Mouse (Mus musculus) thymus, adult 2 months (tissue): ENCODE measurements around the gene Olfr67. TPM values are rescaled to one million over a fixed set of nuclear protein-coding genes. Genes with fewer than 3 reads are reported as not detected.
"Not testable (repeated sequence)": the region's sequence is repeated elsewhere in the genome, so short reads cannot be mapped to it uniquely, and the experiment has no call there.

Experiments
- DNase-seq: peaks from one replicate; pipeline ENCODE4 v3.0.0; 2021
- H3K27ac ChIP-seq: fragments of 200-500 bp; 2 replicates; pipeline ENCODE4 v1.5.1; 2012; ENCODE audit warnings: low read length, control low read depth; ENCODE audit not compliant: control insufficient read depth, insufficient read depth
- H3K27me3 ChIP-seq: fragments of 200-500 bp; 2 replicates; pipeline ENCODE4 v1.6.1; 2012; ENCODE audit warnings: mild to moderate bottlenecking, low read length, moderate library complexity, mixed read lengths; ENCODE audit not compliant: control insufficient read depth, insufficient read depth
- H3K36me3 ChIP-seq: fragments of 200-500 bp; 2 replicates; pipeline ENCODE4 v1.6.1; 2012; ENCODE audit warnings: mild to moderate bottlenecking, low read length, moderate library complexity; ENCODE audit not compliant: control insufficient read depth, insufficient read depth
- H3K4me1 ChIP-seq: fragments of 200-500 bp; replicated peaks from 2 replicates; pipeline ENCODE4 v1.6.1; 2012; ENCODE audit warnings: low read length; ENCODE audit not compliant: control insufficient read depth, insufficient read depth
- H3K4me3 ChIP-seq: fragments of 200-500 bp; 2 replicates; pipeline ENCODE4 v1.5.1; 2012; ENCODE audit warnings: mild to moderate bottlenecking, low read length, control low read depth, moderate library complexity; ENCODE audit not compliant: control insufficient read depth, insufficient read depth
- CTCF ChIP-seq: fragments of 200-500 bp; IDR thresholded peaks from 2 replicates; pipeline ENCODE4 v1.5.1; 2012; ENCODE audit warnings: mild to moderate bottlenecking, control low read depth, low read length, moderate library complexity, borderline replicate concordance; ENCODE audit not compliant: control insufficient read depth, poor library complexity, insufficient read depth; ENCODE audit errors: extremely low read depth
- POLR2A ChIP-seq: fragments of 200-500 bp; IDR thresholded peaks from 2 replicates; pipeline ENCODE4 v1.6.1; 2012; ENCODE audit warnings: mild to moderate bottlenecking, low read length, control low read depth, moderate library complexity; ENCODE audit not compliant: control insufficient read depth, poor library complexity, insufficient read depth; ENCODE audit errors: extremely low read depth
- WGBS: fragments of 180-500 bp; shearing (Covaris S2); methylation state at CpG from one replicate; pipeline ENCODE4 v1.1.7; 2018; 5-methylcytosine and 5-hydroxymethylcytosine counted together
- polyA plus RNA-seq: library from polyadenylated mRNA; depleted of rRNA; stranded (reverse); fragments of >200 nt; gene quantifications from 2 replicates; pipeline ENCODE4 v1.2.3, GENCODE M21; 2012; rRNA removed

The Olfr67 gene
- not detected in 2 replicates for polyA plus RNA-seq

GRCm38 (mm10) chr7:103791721-103792120 lies at the start of gene Olfr67:
Gene Olfr67 (minus strand): TSS chr7:103791821.
- no peaks in the 10 kb centered on the region for H3K36me3 ChIP-seq
- H3K4me3 ChIP-seq: no peak within 1 kb of the TSS
- no peak within 1 kb of the TSS for H3K27ac ChIP-seq
- no peak for DNase-seq
- 76% methylated on average over 3 of the region's 3 CpGs for WGBS
- no peaks in the 10 kb centered on the region for H3K27me3 ChIP-seq
- no peak for TF ChIP-seq POLR2A
- no peak for TF ChIP-seq CTCF
- no peaks in the 10 kb centered on the region for H3K4me1 ChIP-seq

GRCm38 (mm10) chr7:103840268-103840667 lies 48.6 kb upstream of the Olfr67 start, which contains the start of gene Hbb-bh2:
Gene Hbb-bh2 (minus strand): TSS chr7:103840520.
- Histone ChIP-seq H3K4me1 (no peaks in the 10 kb centered on the region), H3K27me3 (no peaks in the 10 kb centered on the region), H3K36me3 (no peaks in the 10 kb centered on the region), H3K27ac (no peak within 1 kb of the TSS), H3K4me3 (no peak within 1 kb of the TSS)
- WGBS: 75% methylated on average over 3 of the region's 3 CpGs
- DNase-seq: no peak
- no peak for TF ChIP-seq POLR2A
- TF ChIP-seq CTCF: no peak

GRCm38 (mm10) chr7:103827808-103828207 lies 36.2 kb upstream of the Olfr67 start, which contains the start of gene Hbb-bs:
Gene Hbb-bs (minus strand): TSS chr7:103828096.
- H3K4me3 ChIP-seq: no peak within 1 kb of the TSS
- 97% methylated on average over 4 of the region's 4 CpGs for WGBS
- no peaks in the 10 kb centered on the region for H3K36me3 ChIP-seq
- no peak for DNase-seq
- H3K4me1 ChIP-seq: no peaks in the 10 kb centered on the region
- H3K27ac ChIP-seq: no peak within 1 kb of the TSS
- TF ChIP-seq POLR2A: no peak
- TF ChIP-seq CTCF: no peak
- no peaks in the 10 kb centered on the region for H3K27me3 ChIP-seq

GRCm38 (mm10) chr7:103827139-103827538 lies 35.5 kb upstream of the Olfr67 start:
- not testable (repeated sequence) for H3K36me3 ChIP-seq, H3K27me3 ChIP-seq, DNase-seq, H3K27ac ChIP-seq, H3K4me3 ChIP-seq, H3K4me1 ChIP-seq
- WGBS: no CpG with 5 or more reads among the region's 2 CpGs

GRCm38 (mm10) chr7:103826255-103826887 lies 34.8 kb upstream of the Olfr67 start:
- Histone ChIP-seq H3K27me3 (no peaks in the 10 kb centered on the region), H3K4me3 (no peak overlapping the region), H3K36me3 (no peaks in the 10 kb centered on the region), H3K27ac (no peak overlapping the region), H3K4me1 (no peaks in the 10 kb centered on the region)
- DNase-seq: no peak
- TF ChIP-seq POLR2A: no peak
- 87% methylated on average over 3 of the region's 3 CpGs for WGBS

- WGBS: 95% methylated on average over 3 of the region's 3 CpGs
- no peak for DNase-seq
- Histone ChIP-seq H3K27ac (no peak overlapping the region), H3K4me1 (no peaks in the 10 kb centered on the region), H3K4me3 (no peak overlapping the region), H3K36me3 (no peaks in the 10 kb centered on the region), H3K27me3 (no peaks in the 10 kb centered on the region)
- TF ChIP-seq CTCF (no peak), POLR2A (no peak)
These were observed 34.1 kb upstream of the Olfr67 start for GRCm38 (mm10) chr7:103825536-103826254.
